Mouse (Mus musculus): ENCODE measurements around the gene Chpt1. TPM values are rescaled to one million over a fixed set of nuclear protein-coding genes. Genes with fewer than 3 reads are reported as not detected.

Gene Chpt1
- polyA plus RNA-seq, 1 experiment from 2014 or later: 91.8 TPM

DNA sequence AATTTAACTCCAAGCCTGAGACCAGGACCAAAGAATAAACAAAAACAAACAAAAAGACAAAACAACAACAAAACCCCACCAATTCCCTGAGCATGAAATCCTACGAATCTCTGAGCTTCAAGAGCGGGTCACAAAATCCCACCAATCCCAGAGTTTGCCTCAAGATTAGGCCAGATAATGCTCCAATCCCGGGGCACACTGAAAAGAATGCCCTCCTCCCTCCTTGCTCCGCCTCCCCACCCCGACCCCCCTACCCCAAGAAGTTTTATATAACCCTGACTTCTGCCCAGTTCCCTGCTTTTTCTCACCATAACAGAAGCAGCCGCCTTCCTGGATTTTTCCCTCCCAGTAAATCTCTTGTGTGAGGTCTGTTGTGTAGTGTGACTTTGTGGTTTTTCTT is 46.1 kb downstream of the Chpt1 start:
- no peak for TF ChIP-seq EP300 (optimal IDR thresholded peaks at IDR 0.05)
- TF ChIP-seq CTCF (IDR thresholded peaks at IDR 0.05; ENCODE audit: low read depth): no peak
- DNase-seq (ENCODE audit: low spot score) (no peak), ATAC-seq (ENCODE audit: low FRiP score, low TSS enrichment) (no peak)
- H3K27me3 ChIP-seq (ENCODE audit: control insufficient read depth, insufficient read depth, low read length): no peaks in the 10 kb centered on the region
- no peak overlapping the region for H3K9ac ChIP-seq (ENCODE audit: low read length)
- WGBS: 35% methylated on average over 6 of the region's 6 CpGs
- no peaks in the 10 kb centered on the region for H3K9me3 ChIP-seq (ENCODE audit: control insufficient read depth, low read length)
- no peak overlapping the region for H3K4me3 ChIP-seq (ENCODE audit: low read depth, low read length)
- H3K27ac ChIP-seq (replicated peaks): no peak overlapping the region
- no peaks in the 10 kb centered on the region for H3K36me3 ChIP-seq (ENCODE audit: control insufficient read depth, insufficient read depth, low read length)
- no peak overlapping the region for H3K4me2 ChIP-seq (replicated peaks; ENCODE audit: low read depth)
- no peaks in the 10 kb centered on the region for H3K4me1 ChIP-seq (replicated peaks; ENCODE audit: control insufficient read depth, insufficient read depth)

DNA sequence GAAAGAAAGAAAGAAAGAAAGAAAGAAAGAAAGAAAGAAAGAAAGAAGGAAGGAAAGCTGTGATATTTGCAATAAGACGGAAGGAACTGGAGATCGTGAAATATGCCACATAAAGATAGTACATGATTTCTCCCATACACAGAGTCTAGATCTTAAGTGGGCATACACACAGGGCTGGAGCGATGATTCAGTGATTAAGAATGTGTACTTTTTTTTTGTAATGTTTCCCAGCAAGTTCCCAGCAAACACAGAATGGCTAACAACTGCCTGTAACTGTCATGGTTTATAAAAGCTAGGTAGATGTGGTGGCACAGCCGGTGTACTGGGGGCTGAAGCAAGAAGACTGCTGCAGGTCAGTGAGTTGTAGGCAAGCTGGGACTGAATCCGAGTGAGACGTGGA is 51.9 kb downstream of the Chpt1 start:
- Histone ChIP-seq H3K36me3 (ENCODE audit: control insufficient read depth, insufficient read depth, low read length) (no peaks in the 10 kb centered on the region), H3K9ac (ENCODE audit: low read length) (no peak overlapping the region), H3K9me3 (ENCODE audit: control insufficient read depth, low read length) (no peaks in the 10 kb centered on the region), H3K4me1 (replicated peaks; ENCODE audit: control insufficient read depth, insufficient read depth) (no peaks in the 10 kb centered on the region), H3K4me2 (replicated peaks; ENCODE audit: low read depth) (no peak overlapping the region), H3K27ac (replicated peaks) (no peak overlapping the region), H3K27me3 (ENCODE audit: control insufficient read depth, insufficient read depth, low read length) (no peaks in the 10 kb centered on the region), H3K4me3 (ENCODE audit: low read depth, low read length) (no peak overlapping the region)
- no peak for ATAC-seq (ENCODE audit: low FRiP score, low TSS enrichment)
- 64% methylated on average over 6 of the region's 6 CpGs for WGBS
- no peak for TF ChIP-seq EP300 (optimal IDR thresholded peaks at IDR 0.05)
- TF ChIP-seq CTCF (IDR thresholded peaks at IDR 0.05; ENCODE audit: low read depth): no peak
- no peak for DNase-seq (ENCODE audit: low spot score)

- WGBS: 51% methylated on average over 2 of the region's 2 CpGs
- H3K4me2 ChIP-seq (replicated peaks; ENCODE audit: low read depth): no peak overlapping the region
- no peak for DNase-seq (ENCODE audit: low spot score)
Measured at GRCm38 (mm10) chr10:88451221-88451620, 52.7 kb downstream of the Chpt1 start.

GRCm38 (mm10) chr10:88441224-88441623 is 62.6 kb downstream of the Chpt1 start:
- Histone ChIP-seq H3K4me3 (ENCODE audit: low read depth, low read length) (no peak overlapping the region), H3K9me3 (ENCODE audit: control insufficient read depth, low read length) (no peaks in the 10 kb centered on the region), H3K36me3 (ENCODE audit: control insufficient read depth, insufficient read depth, low read length) (peaks cover 5% of the 10 kb centered on the region; the same call in 1 of the 2 replicates), H3K4me1 (replicated peaks; ENCODE audit: control insufficient read depth, insufficient read depth) (no peaks in the 10 kb centered on the region), H3K4me2 (replicated peaks; ENCODE audit: low read depth) (no peak overlapping the region), H3K9ac (ENCODE audit: low read length) (no peak overlapping the region), H3K27ac (replicated peaks) (no peak overlapping the region), H3K27me3 (ENCODE audit: control insufficient read depth, insufficient read depth, low read length) (no peaks in the 10 kb centered on the region)
- DNase-seq (ENCODE audit: low spot score) (no peak), ATAC-seq (ENCODE audit: low FRiP score, low TSS enrichment) (no peak)
- TF ChIP-seq EP300 (optimal IDR thresholded peaks at IDR 0.05) (no peak), CTCF (IDR thresholded peaks at IDR 0.05; ENCODE audit: low read depth) (no peak)
- 81% methylated on average over 6 of the region's 6 CpGs for WGBS

More at GRCm38 (mm10) chr10:88451221-88451620, 52.7 kb downstream of the Chpt1 start:
- no peaks in the 10 kb centered on the region for H3K9me3 ChIP-seq (ENCODE audit: control insufficient read depth, low read length)
- H3K4me3 ChIP-seq (ENCODE audit: low read depth, low read length): no peak overlapping the region
- H3K36me3 ChIP-seq (ENCODE audit: control insufficient read depth, insufficient read depth, low read length): no peaks in the 10 kb centered on the region
- TF ChIP-seq CTCF (IDR thresholded peaks at IDR 0.05; ENCODE audit: low read depth) (no peak), EP300 (optimal IDR thresholded peaks at IDR 0.05) (no peak)
- no peak for ATAC-seq (ENCODE audit: low FRiP score, low TSS enrichment)
- no peaks in the 10 kb centered on the region for H3K4me1 ChIP-seq (replicated peaks; ENCODE audit: control insufficient read depth, insufficient read depth)
- H3K9ac ChIP-seq (ENCODE audit: low read length): no peak overlapping the region
- no peaks in the 10 kb centered on the region for H3K27me3 ChIP-seq (ENCODE audit: control insufficient read depth, insufficient read depth, low read length)
- no peak overlapping the region for H3K27ac ChIP-seq (replicated peaks)

DNA sequence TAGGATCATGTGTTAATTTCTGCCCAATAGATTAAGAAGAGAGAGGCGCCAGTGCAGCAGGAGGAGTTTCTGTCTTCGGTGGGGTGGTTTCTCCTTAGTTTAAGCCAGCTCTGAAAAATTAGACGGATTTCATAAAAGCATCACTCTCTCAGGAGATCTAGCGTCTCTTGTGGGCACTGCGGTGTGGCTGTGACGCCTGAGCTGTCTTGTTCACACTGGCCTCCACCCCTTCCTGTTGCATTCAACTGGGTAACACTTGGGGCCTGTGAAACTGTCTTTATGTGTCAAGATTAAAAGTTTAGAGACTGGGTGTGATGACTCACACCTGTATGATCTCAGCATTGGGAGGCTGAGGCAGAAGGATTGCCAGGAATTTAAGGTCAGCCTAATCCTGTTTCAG is 75.9 kb downstream of the Chpt1 start:
- Histone ChIP-seq H3K36me3 (ENCODE audit: control insufficient read depth, insufficient read depth, low read length) (0 out of 2 replicates have a peak, but pooled peaks cover under 1% of the 10 kb centered on the region), H3K4me2 (replicated peaks; ENCODE audit: low read depth) (no peak overlapping the region), H3K9ac (ENCODE audit: low read length) (no peak overlapping the region), H3K27me3 (ENCODE audit: control insufficient read depth, insufficient read depth, low read length) (no peaks in the 10 kb centered on the region), H3K4me3 (ENCODE audit: low read depth, low read length) (no peak overlapping the region), H3K4me1 (replicated peaks; ENCODE audit: control insufficient read depth, insufficient read depth) (no peaks in the 10 kb centered on the region), H3K27ac (replicated peaks) (no peak overlapping the region), H3K9me3 (ENCODE audit: control insufficient read depth, low read length) (no peaks in the 10 kb centered on the region)
- ATAC-seq (ENCODE audit: low FRiP score, low TSS enrichment) (no peak), DNase-seq (ENCODE audit: low spot score) (no peak)
- 83% methylated on average over 6 of the region's 6 CpGs for WGBS
- no peak for TF ChIP-seq EP300 (optimal IDR thresholded peaks at IDR 0.05)
- no peak for TF ChIP-seq CTCF (IDR thresholded peaks at IDR 0.05; ENCODE audit: low read depth)

DNA sequence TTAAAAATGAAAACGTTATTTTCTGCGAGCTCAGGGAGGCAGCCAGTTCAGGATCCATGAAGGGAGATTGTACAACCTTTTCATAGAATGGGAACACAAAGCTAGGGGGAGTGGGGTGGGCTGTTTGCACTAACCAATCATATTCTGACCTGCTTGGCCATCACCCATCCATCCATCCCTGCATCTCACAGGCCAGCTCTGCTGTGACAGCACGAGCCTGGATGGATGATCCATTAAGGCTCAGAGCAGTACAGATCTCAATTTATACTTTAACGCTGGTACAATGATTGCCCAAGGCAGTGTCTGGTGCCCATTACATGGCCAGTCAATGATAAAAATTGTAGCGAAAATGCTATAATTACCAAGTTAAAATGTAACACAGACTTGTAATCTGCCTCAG is 77.0 kb downstream of the Chpt1 start:
- Histone ChIP-seq H3K36me3 (ENCODE audit: control insufficient read depth, insufficient read depth, low read length) (no peaks in the 10 kb centered on the region), H3K4me3 (ENCODE audit: low read depth, low read length) (no peak overlapping the region), H3K27ac (replicated peaks) (no peak overlapping the region), H3K9me3 (ENCODE audit: control insufficient read depth, low read length) (no peaks in the 10 kb centered on the region), H3K4me2 (replicated peaks; ENCODE audit: low read depth) (no peak overlapping the region), H3K4me1 (replicated peaks; ENCODE audit: control insufficient read depth, insufficient read depth) (no peaks in the 10 kb centered on the region), H3K27me3 (ENCODE audit: control insufficient read depth, insufficient read depth, low read length) (no peaks in the 10 kb centered on the region), H3K9ac (ENCODE audit: low read length) (0 out of 2 replicates have a peak overlapping the region, but pooled peaks have one; percentile 18)
- DNase-seq (ENCODE audit: low spot score) (no peak), ATAC-seq (ENCODE audit: low FRiP score, low TSS enrichment) (no peak)
- 60% methylated on average over 5 of the region's 5 CpGs for WGBS
- TF ChIP-seq CTCF (IDR thresholded peaks at IDR 0.05; ENCODE audit: low read depth) (no peak), EP300 (optimal IDR thresholded peaks at IDR 0.05) (no peak)
